Mouse (Mus musculus) forebrain, embryonic 16.5 days (tissue): ENCODE measurements around the gene Agbl5. TPM values are rescaled to one million over a fixed set of nuclear protein-coding genes. Genes with fewer than 3 reads are reported as not detected.

Experiments used
- ATAC-seq: fragments of 200-750 bp; cut with Nextera tagmentation; 2 replicates; pipeline ENCODE4 v1.8.0; 2017; ENCODE audit warnings: mild to moderate bottlenecking, moderate library complexity
- H3K27ac ChIP-seq: fragments of 300-500 bp; sonication (generic); 2 replicates; pipeline ENCODE4 v1.5.1; 2014; ENCODE audit warnings: low read length, control low read depth
- H3K27me3 ChIP-seq: fragments of 300-500 bp; sonication (generic); replicated peaks from 2 replicates; pipeline ENCODE4 v1.6.1; 2014; ENCODE audit warnings: low read length; ENCODE audit not compliant: control insufficient read depth, insufficient read depth
- H3K36me3 ChIP-seq: fragments of 300-500 bp; sonication (generic); 2 replicates; pipeline ENCODE4 v1.6.1; 2014; ENCODE audit not compliant: control insufficient read depth, insufficient read depth
- H3K4me1 ChIP-seq: fragments of 300-500 bp; sonication (generic); replicated peaks from 2 replicates; pipeline ENCODE4 v1.6.1; 2014; ENCODE audit warnings: low read length; ENCODE audit not compliant: control insufficient read depth, insufficient read depth
- H3K4me2 ChIP-seq: fragments of 300-500 bp; sonication (generic); 2 replicates; pipeline ENCODE4 v1.6.1; 2014; ENCODE audit warnings: mild to moderate bottlenecking, low read length, control low read depth
- H3K4me3 ChIP-seq: fragments of 300-500 bp; sonication (generic); replicated peaks from 2 replicates; pipeline ENCODE4 v1.5.1; 2014; ENCODE audit warnings: mild to moderate bottlenecking, low read length, control low read depth
- H3K9ac ChIP-seq: fragments of 300-500 bp; sonication (generic); replicated peaks from 2 replicates; pipeline ENCODE4 v1.6.1; 2014; ENCODE audit warnings: low read depth, low read length, control low read depth
- H3K9me3 ChIP-seq: fragments of 300-500 bp; sonication (generic); 2 replicates; pipeline ENCODE4 v1.6.1; 2016; ENCODE audit warnings: low read length; ENCODE audit not compliant: control insufficient read depth
- WGBS: fragments of 180-500 bp; shearing (Covaris S2); extraction: QIAGEN DNeasy Blood & Tissue Kit; methylation state at CpG from one replicate; pipeline ENCODE4 v1.1.7; 2014; 5-methylcytosine and 5-hydroxymethylcytosine counted together
- polyA plus RNA-seq: library from polyadenylated mRNA; unstranded; fragments of >200 nt; fragmentation: Nextera tagmentation; extraction: Ambion mirVana; gene quantifications from 2 replicates; pipeline ENCODE4 v1.2.1, GENCODE M21; 2015

Agbl5 gene
- polyA plus RNA-seq, 1 experiment from 2014 or later: 22.7 TPM

GRCm38 (mm10) chr5:30914849-30915248, 26.4 kb downstream of the Agbl5 start:
- H3K9ac ChIP-seq: no peak overlapping the region

GRCm38 (mm10) chr5:30915456-30915855, 27.0 kb downstream of the Agbl5 start:
- Histone ChIP-seq H3K9me3 (no peaks in the 10 kb centered on the region), H3K36me3 (no peaks in the 10 kb centered on the region), H3K9ac (no peak overlapping the region), H3K27ac (no peak overlapping the region), H3K4me2 (no peak overlapping the region), H3K4me3 (no peak overlapping the region), H3K27me3 (no peaks in the 10 kb centered on the region), H3K4me1 (peaks cover 13% of the 10 kb centered on the region)
- WGBS: 69% methylated on average over 9 of the region's 9 CpGs
- ATAC-seq: peak; percentile 23

More at GRCm38 (mm10) chr5:30914849-30915248, 26.4 kb downstream of the Agbl5 start:
- no peak overlapping the region for H3K4me2 ChIP-seq
- no peaks in the 10 kb centered on the region for H3K27me3 ChIP-seq
- 81% methylated on average over 6 of the region's 6 CpGs for WGBS
- peaks cover 11% of the 10 kb centered on the region for H3K4me1 ChIP-seq
- ATAC-seq: no peak
- H3K4me3 ChIP-seq: no peak overlapping the region
- no peaks in the 10 kb centered on the region for H3K36me3 ChIP-seq
- no peak overlapping the region for H3K27ac ChIP-seq
- H3K9me3 ChIP-seq: no peaks in the 10 kb centered on the region

DNA sequence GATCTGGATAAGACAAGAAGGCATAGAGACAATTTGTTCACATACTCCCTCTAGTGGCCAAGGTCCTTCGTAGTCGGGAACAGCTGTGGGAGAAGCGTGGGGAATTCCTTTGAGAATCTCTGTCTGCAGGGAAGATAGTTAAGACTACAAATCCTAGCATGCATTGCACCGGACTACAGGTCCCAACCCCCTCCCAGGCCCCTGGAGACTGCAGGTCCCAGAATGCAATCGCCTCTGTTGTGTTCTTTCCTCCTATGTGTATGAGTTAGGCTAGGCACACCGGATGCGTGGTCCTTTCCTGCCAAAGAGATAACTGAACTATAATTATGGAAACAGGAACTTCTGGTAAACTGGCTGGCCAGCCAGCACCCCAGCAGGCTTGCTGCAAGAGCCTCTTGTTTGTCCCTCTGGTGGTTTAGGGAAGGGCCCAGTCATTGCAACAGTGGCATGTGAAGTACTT, 27.5 kb downstream of the Agbl5 start:
- H3K9me3 ChIP-seq: no peaks in the 10 kb centered on the region
- H3K9ac ChIP-seq: no peak overlapping the region
- 2% methylated on average over 7 of the region's 7 CpGs for WGBS
- H3K4me2 ChIP-seq: peak overlapping the region; percentile 34
- no peaks in the 10 kb centered on the region for H3K27me3 ChIP-seq
- peak overlapping the region; percentile 78 for H3K27ac ChIP-seq
- ATAC-seq: peak; percentile 93
- no peaks in the 10 kb centered on the region for H3K36me3 ChIP-seq
- no peak overlapping the region for H3K4me3 ChIP-seq
- H3K4me1 ChIP-seq: peaks cover 18% of the 10 kb centered on the region

- Histone ChIP-seq H3K36me3 (no peaks in the 10 kb centered on the region), H3K4me2 (no peak overlapping the region), H3K27me3 (no peaks in the 10 kb centered on the region), H3K27ac (no peak overlapping the region), H3K9me3 (no peaks in the 10 kb centered on the region), H3K4me1 (peaks cover 26% of the 10 kb centered on the region), H3K9ac (no peak overlapping the region), H3K4me3 (no peak overlapping the region)
- 93% methylated on average over 9 of the region's 9 CpGs for WGBS
- ATAC-seq: no peak
Observed at GRCm38 (mm10) chr5:30916841-30917240, 28.3 kb downstream of the Agbl5 start.

DNA sequence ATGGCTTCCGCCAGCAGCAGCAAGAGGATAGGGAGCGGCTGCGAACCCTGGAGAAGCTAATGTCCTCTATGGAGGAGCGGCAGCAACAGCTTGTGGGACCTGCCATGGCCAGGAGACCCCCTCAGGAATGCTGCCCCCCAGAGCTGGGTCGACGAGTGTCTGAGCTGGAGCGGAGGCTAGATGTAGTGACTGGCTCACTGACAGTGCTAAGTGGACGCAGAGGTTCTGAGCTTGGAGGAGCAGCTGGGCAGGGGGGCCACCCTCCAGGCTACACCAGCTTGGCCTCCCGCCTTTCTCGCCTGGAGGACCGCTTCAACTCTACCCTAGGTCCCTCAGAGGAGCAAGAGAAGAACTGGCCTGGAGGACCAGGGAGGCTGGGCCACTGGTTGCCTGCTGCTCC, 28.9 kb downstream of the Agbl5 start:
- Histone ChIP-seq H3K9ac (no peak overlapping the region), H3K27me3 (no peaks in the 10 kb centered on the region), H3K4me1 (peaks cover 27% of the 10 kb centered on the region), H3K36me3 (no peaks in the 10 kb centered on the region), H3K27ac (no peak overlapping the region), H3K4me2 (no peak overlapping the region), H3K4me3 (no peak overlapping the region), H3K9me3 (no peaks in the 10 kb centered on the region)
- no peak for ATAC-seq
- 92% methylated on average over 11 of the region's 11 CpGs for WGBS

DNA sequence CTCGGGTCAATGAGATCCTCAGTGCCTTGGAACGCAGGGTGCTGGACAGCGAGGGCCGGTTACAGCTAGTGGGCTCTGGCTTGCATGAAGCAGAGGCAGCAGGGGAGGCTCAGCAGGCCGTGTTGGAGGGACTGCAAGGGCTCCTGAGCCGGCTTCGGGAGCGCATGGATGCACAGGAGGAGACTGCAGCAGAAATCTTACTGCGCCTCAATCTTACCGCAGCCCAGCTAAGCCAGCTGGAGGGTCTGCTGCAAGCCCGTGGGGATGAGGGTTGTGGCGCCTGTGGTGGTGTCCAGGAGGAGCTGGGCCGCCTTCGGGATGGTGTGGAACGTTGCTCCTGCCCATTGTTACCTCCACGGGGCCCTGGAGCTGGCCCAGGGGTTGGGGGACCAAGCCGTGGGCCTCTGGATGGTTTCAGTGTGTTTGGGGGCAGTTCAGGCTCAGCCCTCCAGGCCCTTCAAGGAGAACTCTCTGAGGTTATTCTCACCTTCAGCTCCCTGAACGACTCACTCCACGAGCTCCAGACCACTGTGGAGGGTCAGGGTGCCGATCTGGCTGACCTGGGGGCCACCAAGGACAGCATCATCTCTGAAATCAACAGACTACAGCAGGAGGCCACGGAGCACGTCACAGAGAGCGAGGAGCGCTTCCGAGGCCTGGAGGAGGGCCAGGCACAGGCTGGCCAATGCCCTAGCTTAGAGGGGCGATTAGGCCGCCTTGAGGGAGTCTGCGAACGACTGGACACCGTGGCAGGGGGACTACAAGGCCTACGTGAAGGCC, 29.6 kb downstream of the Agbl5 start:
- Histone ChIP-seq H3K4me1 (peaks cover 28% of the 10 kb centered on the region), H3K27me3 (no peaks in the 10 kb centered on the region), H3K9ac (no peak overlapping the region), H3K4me2 (no peak overlapping the region), H3K36me3 (no peaks in the 10 kb centered on the region), H3K27ac (no peak overlapping the region), H3K4me3 (no peak overlapping the region), H3K9me3 (no peaks in the 10 kb centered on the region)
- WGBS: 85% methylated on average over 31 of the region's 31 CpGs
- ATAC-seq: no peak

- 76% methylated on average over 8 of the region's 8 CpGs for WGBS
- Histone ChIP-seq H3K9me3 (no peaks in the 10 kb centered on the region), H3K36me3 (no peaks in the 10 kb centered on the region), H3K27me3 (no peaks in the 10 kb centered on the region), H3K4me3 (no peak overlapping the region), H3K4me1 (peaks cover 26% of the 10 kb centered on the region), H3K4me2 (no peak overlapping the region), H3K9ac (no peak overlapping the region), H3K27ac (no peak overlapping the region)
- ATAC-seq: no peak
Observed at GRCm38 (mm10) chr5:30918691-30919090, 30.2 kb downstream of the Agbl5 start.

DNA sequence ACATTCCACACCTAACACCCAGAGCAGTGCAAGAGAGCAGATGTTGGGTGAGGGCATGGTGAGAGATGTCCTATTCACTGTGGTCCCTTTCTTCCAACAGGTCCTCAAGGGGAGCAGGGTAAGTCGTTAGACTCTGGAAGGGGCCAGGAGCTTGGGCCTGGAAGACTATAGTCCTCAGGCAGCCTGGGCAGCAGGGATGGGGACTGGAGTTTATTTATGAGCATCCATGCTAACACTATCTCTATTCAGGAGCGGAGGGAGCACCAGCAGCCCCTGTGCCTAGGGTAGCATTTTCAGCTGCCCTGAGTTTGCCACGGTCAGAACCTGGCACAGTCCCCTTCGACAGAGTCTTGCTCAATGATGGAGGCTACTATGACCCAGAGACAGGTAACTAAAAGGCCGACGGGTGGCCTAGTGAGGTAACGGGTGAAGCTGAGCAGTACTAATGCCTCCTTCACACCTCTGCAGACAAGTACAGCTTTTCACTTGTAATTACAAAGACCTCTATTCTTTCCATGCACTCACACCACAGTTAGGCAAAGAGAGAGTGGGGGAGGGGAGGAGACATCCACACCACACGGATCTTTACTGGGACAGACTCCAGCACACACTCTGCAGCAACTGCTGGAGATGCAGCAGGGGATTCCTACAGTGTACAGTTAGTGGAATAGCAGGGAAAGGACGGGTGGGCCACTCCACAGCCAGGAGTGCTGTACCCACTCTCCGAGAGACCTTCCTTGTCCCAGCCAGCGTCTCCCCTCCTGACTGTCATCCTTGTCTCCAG, 31.5 kb downstream of the Agbl5 start:
- no peak overlapping the region; the same call in 1 of the 2 replicates for H3K27ac ChIP-seq
- ATAC-seq: no peak
- 56% methylated on average over 11 of the region's 11 CpGs for WGBS
- no peaks in the 10 kb centered on the region for H3K27me3 ChIP-seq
- H3K4me3 ChIP-seq: no peak overlapping the region
- peaks cover 26% of the 10 kb centered on the region for H3K4me1 ChIP-seq
- H3K36me3 ChIP-seq: no peaks in the 10 kb centered on the region
- H3K9ac ChIP-seq: no peak overlapping the region
- H3K9me3 ChIP-seq: no peaks in the 10 kb centered on the region
- H3K4me2 ChIP-seq: no peak overlapping the region

GRCm38 (mm10) chr5:30920621-30921020, 32.1 kb downstream of the Agbl5 start:
- Histone ChIP-seq H3K9ac (no peak overlapping the region), H3K27me3 (no peaks in the 10 kb centered on the region), H3K4me2 (no peak overlapping the region), H3K36me3 (no peaks in the 10 kb centered on the region), H3K4me3 (no peak overlapping the region), H3K9me3 (no peaks in the 10 kb centered on the region), H3K27ac (no peak overlapping the region), H3K4me1 (peaks cover 26% of the 10 kb centered on the region)
- no peak; the same call in 1 of the 2 replicates for ATAC-seq
- WGBS: 62% methylated on average over 19 of the region's 19 CpGs
